Mouse (Mus musculus) C2C12 (cell line): ENCODE results near the gene Lrrk2.

Source experiments
- CEBPB ChIP-seq: IDR thresholded peaks from one replicate; pipeline ENCODE4 v1.6.1; 2011; ENCODE audit warnings: low read depth, mild to moderate bottlenecking, control low read depth, moderate library complexity
- CTCF ChIP-seq: IDR thresholded peaks from one replicate; pipeline ENCODE4 v1.5.1; 2011; ENCODE audit not compliant: control insufficient read depth, insufficient read depth, insufficient read length
- FOSL1 ChIP-seq: IDR thresholded peaks from one replicate; pipeline ENCODE4 v1.8.0; 2011; ENCODE audit warnings: mild to moderate bottlenecking, low read length; ENCODE audit not compliant: poor library complexity, insufficient read depth, severe bottlenecking
- MAX ChIP-seq: IDR thresholded peaks from one replicate; pipeline ENCODE4 v1.6.1; 2011; ENCODE audit warnings: mild to moderate bottlenecking, control low read depth
- MYOD1 ChIP-seq: IDR thresholded peaks from one replicate; pipeline ENCODE4 v1.6.1; 2011; ENCODE audit warnings: low read depth; ENCODE audit not compliant: control insufficient read depth, insufficient read length
- USF1 ChIP-seq: IDR thresholded peaks from one replicate; pipeline ENCODE4 v1.6.1; 2011; ENCODE audit warnings: low read depth, mild to moderate bottlenecking, control low read depth, moderate library complexity

DNA sequence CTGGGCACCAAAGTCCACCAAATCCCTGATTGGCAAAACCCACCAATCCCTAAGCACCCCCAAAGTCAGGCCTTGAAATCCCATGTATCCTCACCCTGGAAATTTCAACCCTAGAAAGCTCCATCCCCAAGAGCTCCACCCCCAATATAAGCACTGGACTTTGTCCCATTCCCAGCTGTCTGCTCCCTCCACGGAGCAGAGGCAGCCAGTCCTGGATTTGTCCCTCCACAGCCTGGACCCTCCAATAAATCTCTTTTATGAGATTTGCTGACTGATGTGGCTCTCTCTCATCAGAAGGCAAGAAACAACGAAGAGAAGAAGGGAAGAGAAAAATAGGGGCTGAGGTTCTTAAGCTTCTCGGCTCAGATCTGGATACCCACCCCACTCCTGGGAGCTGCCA is 22.7 kb upstream of the Lrrk2 start:
- TF ChIP-seq CTCF (no peak), MAX (no peak), MYOD1 (no peak), USF1 (no peak), CEBPB (no peak), FOSL1 (no peak)
